Mouse (Mus musculus) thymus, postnatal 0 days (tissue): ENCODE data around the gene Cul1. TPM values are rescaled to one million over a fixed set of nuclear protein-coding genes. Genes with fewer than 3 reads are reported as not detected.

Source experiments
- DNase-seq: peaks from one replicate; pipeline ENCODE4 v3.0.0-alpha.2; 2015; ENCODE audit warnings: low spot score
- polyA plus RNA-seq: library from polyadenylated mRNA; unstranded; fragments of >200 nt; fragmentation: Nextera tagmentation; extraction: Ambion mirVana; gene quantifications from 2 replicates; pipeline ENCODE4 v1.2.1, GENCODE M21; 2015

Gene Cul1
- polyA plus RNA-seq, 1 experiment from 2014 or later: 78.7 TPM

DNA sequence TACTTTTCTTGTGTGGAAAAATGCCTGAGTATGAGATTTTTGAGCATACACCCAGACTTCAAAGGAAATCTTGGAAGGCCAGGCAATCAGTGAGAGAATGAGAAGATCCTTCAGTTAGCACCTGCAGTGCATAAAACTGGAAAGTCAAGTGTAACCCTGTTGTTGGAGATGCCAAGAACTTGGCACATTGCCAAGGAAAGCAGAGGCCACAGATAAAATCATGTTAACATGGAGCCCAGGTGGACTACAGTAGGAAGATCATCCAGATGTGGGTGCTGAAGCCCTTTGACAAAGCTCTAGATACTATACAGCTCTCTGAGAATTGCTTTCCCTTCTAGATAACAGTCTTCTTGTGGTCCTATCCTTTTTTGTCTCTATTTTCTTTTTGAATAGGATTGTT lies 19.2 kb downstream of the Cul1 start:
- no peak for DNase-seq

DNA sequence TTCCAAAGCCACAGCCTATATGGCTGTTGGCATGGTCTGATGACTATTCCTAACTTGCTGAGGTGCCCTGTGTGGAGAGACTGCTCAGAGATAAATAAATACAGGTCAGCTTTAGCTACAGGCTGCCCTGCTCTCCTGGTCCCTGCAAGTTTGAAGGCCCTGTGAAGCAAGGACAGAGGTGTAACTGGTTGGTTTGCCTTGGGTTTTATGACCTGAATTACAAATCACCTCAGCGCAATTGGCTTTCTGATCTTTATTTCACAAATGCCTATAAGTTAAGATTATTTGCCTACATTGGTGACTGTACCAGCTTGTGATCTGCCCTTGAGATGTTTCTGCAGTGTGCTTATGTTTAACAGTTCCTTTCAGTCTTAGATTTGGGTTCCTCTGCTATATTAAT lies 28.8 kb downstream of the Cul1 start:
- DNase-seq: no peak

DNA sequence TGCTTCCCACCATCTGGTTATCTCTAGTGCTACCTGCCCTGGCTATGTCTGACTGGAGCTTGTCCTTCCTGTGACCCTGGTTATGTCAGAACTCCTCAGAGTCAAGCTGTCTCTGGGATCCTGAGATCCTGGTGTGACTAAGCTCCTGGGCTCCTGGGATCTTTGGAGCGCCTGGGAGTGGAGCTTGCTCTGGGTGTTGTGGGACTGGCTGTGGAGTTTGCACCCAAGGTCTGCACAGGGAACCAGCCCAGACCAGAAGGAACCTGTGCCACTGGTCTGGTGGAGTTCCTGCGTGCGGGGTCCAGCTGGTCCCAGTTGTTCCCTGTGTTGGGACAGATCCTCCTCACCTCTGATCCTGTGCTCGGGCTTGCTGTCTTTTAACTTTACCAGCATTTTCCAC lies 41.4 kb downstream of the Cul1 start:
- no peak for DNase-seq

DNA sequence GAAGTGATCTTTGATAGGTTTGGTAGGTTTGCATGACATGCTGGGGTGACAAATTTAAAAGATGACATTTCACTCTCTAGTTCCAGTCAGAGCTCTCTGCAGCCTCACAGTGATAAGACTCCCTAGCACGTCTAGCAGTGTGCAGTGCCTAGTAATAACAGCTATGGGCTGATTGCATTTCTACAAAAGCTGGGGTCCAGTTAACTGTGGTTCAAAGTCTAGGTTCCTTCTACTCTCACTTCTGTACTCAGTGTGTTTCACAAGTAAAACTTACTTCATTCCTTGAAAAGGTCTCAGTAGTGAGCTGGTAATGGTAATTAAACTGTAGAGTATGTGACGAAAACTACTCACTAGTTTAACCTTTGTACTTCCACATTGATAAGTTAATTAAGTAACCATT lies 66.8 kb downstream of the Cul1 start:
- no peak for DNase-seq

DNA sequence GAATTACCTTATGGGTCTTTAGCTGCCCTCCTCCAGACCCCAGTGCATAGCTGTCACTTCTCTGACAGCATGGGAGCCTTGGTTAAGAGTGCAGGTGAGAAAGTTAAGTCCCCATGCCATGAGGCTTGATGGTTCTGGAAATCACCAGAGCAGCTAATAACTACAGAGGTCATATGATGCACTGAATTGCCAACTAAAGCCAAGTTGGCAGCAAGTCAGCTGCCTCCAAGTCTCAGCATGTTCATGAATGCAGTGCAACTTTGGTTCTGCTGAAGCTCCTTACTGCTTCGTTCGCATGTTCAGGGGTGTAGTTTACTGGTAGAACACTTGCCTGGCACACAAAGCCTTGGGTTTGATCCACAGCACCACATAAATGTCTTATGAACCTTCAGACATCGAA lies 69.2 kb downstream of the Cul1 start:
- no peak for DNase-seq

DNA sequence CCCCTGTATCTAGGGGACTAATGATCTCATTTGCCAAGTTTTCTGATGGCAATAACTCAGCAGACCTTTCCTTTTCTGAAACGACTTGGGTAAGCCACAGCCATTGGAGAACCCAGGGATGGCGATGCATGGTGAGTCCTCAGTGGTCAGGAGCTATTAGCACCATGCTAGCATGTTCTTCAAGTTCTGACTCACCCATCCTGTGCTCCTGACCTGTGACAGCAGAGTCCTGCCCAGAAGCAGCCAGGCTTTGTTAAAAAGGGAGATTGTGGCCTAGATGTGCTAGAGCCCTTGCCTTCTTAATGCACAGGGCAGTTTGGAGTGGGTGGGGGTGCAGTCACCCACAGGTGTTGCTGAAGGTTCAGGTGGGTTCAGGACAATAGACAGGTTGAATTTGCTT lies 71.8 kb downstream of the Cul1 start:
- no peak for DNase-seq

DNA sequence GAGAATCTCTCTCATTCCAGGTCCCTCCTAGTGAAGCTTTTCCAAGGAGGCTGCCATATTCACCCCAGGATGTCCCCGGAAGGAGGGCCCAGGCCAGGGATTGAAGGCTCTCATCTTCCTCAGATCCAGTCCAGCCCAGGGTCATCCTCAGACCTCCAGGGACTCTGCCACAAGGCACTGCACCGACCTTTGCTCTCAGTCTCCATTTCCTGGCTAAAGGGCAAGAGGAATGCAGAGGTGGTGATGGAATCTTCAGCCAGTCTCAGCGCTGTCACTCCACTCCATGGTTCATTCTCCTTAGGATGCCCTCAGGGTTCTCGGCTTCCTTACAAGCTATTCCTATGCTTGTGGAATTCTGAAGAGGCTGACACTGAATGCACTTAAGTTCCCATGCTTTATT lies 73.2 kb downstream of the Cul1 start:
- DNase-seq: no peak

DNA sequence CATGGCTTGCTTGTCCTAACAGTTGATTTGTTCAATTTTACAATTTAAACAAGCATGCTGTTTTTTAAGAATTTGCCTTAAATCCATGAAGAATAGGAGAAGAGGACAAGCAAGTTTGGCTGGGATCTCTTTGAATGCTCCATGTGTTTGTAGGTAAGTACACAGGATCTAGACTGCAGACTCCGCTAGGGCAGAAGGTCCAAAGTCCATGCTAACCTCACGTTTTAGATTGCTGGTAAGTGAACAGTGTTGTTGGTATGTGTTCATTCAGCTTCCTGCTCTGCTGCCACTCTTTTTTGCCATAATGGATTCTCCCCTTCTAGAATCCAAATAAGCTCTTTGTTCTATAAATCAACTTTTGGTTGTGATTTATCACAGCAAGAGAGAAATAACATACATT lies 73.9 kb downstream of the Cul1 start:
- DNase-seq: no peak

DNA sequence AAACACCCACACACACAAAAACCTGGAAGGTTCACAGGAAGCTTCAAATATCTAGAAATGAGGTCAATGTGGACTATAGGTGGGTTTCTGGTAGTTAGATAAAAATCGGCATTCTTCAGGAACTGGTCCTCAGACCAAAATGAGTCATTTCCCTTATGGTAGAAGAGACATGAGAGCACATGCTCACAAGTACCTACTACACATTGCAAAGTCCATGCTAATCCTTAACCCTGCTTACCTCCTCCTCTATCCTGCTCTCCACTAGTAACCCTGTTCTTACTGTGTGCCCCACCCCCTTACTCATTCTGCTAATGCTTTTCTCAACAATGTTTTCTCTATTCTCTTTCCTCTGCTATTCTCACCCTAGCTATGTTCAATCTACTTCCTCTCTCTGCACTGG lies 74.5 kb downstream of the Cul1 start:
- no peak for DNase-seq

DNA sequence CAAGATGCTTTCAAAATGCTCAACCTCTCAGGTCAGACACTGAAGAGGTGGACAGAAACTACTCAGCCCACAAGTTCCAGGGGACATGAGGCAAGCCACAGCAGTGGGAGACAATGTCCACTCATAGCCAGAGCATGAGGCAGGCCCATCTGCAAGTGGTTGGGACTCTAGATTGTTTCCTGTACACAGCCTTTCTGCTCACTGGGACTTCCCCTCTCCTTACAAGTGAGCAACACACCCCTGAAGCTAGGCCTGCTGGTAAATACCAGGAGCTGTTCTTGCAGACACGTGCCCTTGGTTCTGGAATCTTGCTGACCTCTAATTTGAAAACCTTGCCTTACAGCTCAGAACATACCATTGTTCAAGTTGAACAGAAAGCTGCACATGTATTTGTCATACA lies 79.3 kb downstream of the Cul1 start:
- DNase-seq: no peak

DNA sequence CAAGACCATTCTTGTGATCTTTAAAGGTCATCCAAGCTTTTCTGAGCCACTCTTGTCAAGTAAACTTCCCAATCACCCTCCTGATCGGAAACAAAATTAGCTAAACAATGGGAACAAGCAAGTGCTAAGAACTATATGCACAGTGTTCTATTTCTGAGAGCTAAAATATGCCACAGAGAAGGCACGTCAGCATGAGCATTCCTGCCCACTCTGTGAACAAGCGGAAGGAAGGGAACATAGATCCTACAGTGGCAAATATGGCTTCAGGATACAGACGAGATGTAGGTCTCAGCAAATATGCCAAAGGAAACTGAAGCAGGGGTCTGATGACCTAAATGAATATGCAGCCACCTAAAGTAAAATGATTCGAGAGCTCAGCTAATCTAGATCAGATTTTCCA lies 82.1 kb downstream of the Cul1 start:
- no peak for DNase-seq

DNA sequence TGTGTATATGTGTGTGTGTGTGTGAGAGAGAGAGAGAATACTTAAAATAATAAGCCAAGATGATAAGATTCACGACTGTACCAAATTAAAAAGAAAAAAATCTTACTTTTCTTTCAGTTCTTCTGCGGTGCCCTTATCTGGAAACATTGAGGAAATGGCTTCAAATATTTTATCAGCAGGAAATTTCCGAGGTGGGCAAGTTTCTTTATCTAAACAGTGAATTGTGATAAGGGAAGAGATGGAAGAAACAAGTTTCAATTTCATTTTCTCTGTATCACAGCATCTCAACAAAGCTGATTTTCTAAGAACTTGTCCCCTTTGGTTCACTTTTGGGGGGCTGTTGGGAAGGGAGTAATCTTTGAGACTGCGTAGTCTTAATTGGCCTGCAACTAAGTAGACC lies 99.1 kb downstream of the Cul1 start:
- no peak for DNase-seq

DNA sequence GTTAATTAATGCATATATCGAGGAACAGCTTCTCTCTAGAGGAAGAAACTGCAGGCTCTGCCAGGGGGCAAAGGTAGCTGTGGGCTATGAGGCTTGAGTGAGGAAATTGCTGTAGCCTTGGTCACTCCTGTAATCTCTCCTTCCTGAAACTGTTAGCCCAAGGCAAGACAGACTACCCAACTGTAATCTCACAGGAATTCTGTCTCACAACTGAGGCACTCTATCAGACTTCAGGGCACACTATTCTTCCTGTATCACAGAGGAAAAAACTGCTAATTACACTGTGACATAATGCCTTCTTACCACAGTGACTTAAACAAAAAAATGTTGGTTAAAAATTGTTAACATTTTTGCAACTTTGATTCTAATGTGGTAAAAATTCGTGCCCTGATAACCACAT lies 106.1 kb downstream of the Cul1 start:
- DNase-seq: no peak

DNA sequence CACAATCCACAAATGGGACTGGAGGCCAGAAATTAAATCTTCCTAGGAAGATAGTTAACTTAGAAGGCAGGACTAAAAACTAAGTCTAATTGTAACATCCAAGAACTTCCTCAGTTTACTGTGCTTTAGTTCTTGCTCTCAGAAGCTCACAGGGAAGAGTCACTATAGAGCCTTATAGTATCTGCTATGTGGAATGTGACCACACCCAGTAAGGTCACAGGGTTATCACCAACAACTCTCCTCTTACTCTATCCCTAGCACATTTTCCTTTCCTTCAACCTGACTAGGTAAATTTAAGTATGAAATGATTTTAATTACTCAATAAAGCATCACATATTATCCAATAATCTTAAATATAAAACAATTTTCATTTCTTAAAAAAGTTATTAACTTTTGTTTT lies 107.2 kb downstream of the Cul1 start:
- DNase-seq: no peak

DNA sequence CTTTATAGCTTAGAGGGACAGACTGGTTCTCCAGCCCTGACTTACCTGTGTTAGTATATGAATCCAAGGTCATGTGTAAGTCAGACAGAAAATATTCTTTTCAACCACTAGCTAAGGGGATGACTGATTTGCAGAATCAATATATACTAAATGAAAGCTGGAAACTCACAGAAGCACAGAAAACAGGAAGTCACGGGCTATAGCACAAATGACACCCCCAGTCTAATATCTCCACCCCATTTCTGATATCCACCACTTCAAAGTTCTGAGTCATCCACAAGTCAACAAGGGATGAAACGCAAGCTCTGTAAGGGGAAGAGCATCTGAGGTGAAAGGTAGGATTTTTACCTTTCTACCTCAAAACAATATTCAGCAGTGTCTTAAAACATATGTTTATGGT lies 107.6 kb downstream of the Cul1 start:
- no peak for DNase-seq

DNA sequence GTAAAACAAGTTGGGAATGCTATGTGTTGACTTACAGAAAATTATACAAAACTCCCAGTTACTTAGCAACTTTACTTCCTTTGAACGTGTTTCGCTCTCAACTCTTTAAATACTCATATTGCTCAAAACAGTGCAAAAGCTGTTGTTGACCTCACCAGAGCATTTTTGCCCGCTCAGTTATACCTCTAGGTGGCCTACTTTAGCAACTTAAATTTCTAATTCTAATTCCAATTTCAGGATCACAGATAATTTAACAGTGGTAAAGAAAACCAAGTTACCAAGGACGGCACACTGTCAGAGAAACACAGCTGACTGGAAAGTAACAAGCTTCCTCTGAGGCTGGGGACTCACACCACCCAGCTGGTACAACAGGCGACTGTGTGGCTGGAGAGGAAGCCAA lies 108.2 kb downstream of the Cul1 start:
- peak; percentile 16 for DNase-seq

DNA sequence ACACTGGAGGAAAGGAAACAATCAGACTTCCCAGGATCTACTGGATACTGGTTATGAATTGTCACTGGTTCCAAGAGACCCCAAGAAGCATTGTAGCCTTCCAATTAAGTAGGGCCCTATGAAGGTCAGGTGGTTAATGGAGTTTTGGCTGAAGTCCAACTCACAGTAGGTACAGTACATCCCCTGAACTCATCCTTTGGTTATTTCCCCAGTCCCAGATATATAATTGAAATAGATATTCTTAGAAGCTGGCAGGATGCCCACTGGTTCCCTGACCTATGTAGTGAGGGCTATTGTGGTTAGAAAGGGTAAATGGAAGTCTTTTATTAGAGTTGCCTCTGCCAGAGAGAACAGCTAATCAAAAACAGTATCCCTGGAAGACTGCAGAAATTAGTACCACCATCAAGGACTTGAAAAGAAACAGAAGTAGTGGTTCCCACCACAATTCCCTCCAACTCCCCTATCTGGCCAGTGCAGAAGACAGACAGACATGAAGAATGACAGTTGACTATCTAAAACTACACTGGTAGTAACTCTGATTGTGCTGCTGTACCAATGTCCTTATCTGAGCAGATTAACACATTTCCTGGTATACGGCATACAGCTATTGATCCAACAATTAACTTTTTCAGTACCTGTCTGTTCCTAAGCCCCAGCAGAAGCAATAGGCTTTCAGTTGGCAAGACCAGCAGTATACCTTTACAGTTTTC lies 112.3 kb downstream of the Cul1 start:
- DNase-seq: no peak

DNA sequence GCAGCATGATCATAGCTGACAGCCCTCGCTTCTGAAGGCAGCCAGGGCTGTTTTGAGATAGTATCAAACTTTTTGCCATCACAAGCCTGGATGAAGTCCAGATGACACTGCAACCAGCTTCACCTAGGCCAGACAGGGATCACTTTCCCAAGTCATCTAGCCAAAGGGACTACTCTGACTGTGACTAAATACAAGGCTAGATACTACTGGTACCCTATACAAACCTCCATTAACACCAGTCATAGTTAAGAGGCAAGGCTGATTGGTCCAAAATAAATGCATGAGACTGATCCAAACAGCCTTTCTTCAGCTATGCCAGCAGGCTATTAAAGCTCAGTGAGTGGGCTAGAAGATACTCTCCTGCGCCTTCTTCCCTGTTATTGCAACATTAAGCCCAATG lies 119.7 kb downstream of the Cul1 start:
- DNase-seq: no peak

Other genes starting within 250 kb of the Cul1 start
- gene Ezh2, start 141.9 kb downstream of the Cul1 start, polyA plus RNA-seq: 183 and 197 TPM in 2 replicates